Mouse (Mus musculus): Measurements from ENCODE around the gene Smarcb1. TPM values are rescaled to one million over a fixed set of nuclear protein-coding genes. Genes with fewer than 3 reads are reported as not detected.

Smarcb1 gene
- polyA plus RNA-seq, 1 experiment, result 71.1 TPM

DNA sequence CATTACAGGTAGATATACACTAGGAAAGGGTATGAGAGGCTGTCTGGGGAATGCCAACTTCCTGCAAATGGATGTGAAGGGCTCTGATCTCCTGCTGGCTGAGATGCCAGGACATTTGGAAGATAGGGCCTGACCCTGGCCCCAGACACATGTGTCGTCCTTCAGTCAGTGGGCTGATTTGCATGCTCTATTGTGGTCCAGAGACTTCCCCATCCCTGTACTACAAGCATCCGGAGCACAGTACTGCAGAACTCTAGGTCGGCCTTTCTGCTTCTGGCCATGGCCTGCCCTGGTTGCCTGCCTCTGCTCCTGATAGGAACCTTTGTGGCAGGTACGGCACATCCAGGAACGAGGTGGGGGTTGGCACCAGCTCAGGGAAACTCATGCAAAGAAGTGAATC, 26.7 kb upstream of the Smarcb1 start:
- no peaks in the 10 kb centered on the region for H3K36me3 ChIP-seq (ENCODE audit: control insufficient read depth, insufficient read depth, low read length, poor library complexity, severe bottlenecking)
- TF ChIP-seq CTCF (IDR thresholded peaks at IDR 0.05; ENCODE audit: low read depth, low read length), result no peak
- H3K4me1 ChIP-seq (ENCODE audit: control insufficient read depth, insufficient read depth, low read length), result peaks cover 5% of the 10 kb centered on the region
- no peak overlapping the region for H3K4me3 ChIP-seq (ENCODE audit: low read depth, low read length)
- no peaks in the 10 kb centered on the region for H3K9me3 ChIP-seq (replicated peaks; ENCODE audit: control insufficient read depth, insufficient read depth, low read length, poor library complexity, severe bottlenecking)
- H3K9ac ChIP-seq (ENCODE audit: low read depth, poor library complexity, severe bottlenecking), result no peak overlapping the region
- no peak overlapping the region for H3K27ac ChIP-seq (ENCODE audit: insufficient read depth, low read length)
- no peaks in the 10 kb centered on the region for H3K27me3 ChIP-seq (ENCODE audit: control insufficient read depth, insufficient read depth, low read length, poor library complexity, severe bottlenecking)

DNA sequence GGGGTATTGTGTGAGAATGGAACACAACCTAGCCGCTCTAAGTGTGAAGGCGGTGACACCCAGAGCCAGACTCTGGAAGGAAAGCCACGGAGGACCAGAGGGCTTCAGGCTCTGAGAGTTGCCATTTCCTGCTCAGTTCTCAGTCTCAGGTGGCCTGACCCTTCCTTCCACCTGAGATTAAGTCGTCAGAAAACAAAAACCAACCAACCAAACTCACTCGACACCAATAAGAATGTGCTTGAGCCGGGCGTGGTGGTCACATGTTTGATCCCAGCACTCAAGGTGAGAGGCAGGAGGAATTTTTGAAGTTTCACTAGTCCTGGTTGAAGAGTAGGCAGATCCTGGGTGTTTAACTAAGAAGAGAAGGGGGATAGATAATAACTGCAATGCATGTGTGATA, 24.5 kb upstream of the Smarcb1 start:
- Histone ChIP-seq H3K36me3 (ENCODE audit: control insufficient read depth, insufficient read depth, low read length, poor library complexity, severe bottlenecking) (no peaks in the 10 kb centered on the region), H3K4me3 (ENCODE audit: low read depth, low read length) (no peak overlapping the region), H3K9me3 (replicated peaks; ENCODE audit: control insufficient read depth, insufficient read depth, low read length, poor library complexity, severe bottlenecking) (no peaks in the 10 kb centered on the region), H3K4me1 (ENCODE audit: control insufficient read depth, insufficient read depth, low read length) (peaks cover 5% of the 10 kb centered on the region), H3K27me3 (ENCODE audit: control insufficient read depth, insufficient read depth, low read length, poor library complexity, severe bottlenecking) (no peaks in the 10 kb centered on the region), H3K27ac (ENCODE audit: insufficient read depth, low read length) (no peak overlapping the region), H3K9ac (ENCODE audit: low read depth, poor library complexity, severe bottlenecking) (no peak overlapping the region)
- no peak for TF ChIP-seq CTCF (IDR thresholded peaks at IDR 0.05; ENCODE audit: low read depth, low read length)
- TF ChIP-seq EP300 (IDR thresholded peaks at IDR 0.05; ENCODE audit: insufficient read depth, low read depth, low read length), result no peak
- TF ChIP-seq POLR2A (IDR thresholded peaks at IDR 0.05; ENCODE audit: insufficient read depth, low read length), result no peak

DNA sequence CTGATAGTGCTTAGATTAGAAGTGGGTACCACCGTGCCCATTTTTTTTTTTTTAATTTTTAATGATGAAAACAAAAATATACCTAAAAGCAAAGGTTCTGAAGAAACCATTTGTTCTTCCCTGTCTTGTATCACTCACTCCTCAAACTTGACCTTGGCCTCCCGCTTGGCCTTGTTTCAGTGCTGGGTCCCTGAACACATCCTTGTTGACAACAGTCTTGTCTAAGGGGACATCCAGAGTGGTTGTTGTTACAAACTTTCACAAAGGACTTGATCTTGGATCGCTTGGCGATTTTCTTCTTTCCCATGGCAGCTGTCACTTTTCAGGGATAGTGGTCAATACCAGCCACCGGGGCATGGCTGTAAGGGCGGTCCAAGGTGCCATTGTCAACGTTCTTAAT, 23.8 kb upstream of the Smarcb1 start:
- Histone ChIP-seq H3K36me3 (ENCODE audit: control insufficient read depth, insufficient read depth, low read length, poor library complexity, severe bottlenecking) (no peaks in the 10 kb centered on the region), H3K27me3 (ENCODE audit: control insufficient read depth, insufficient read depth, low read length, poor library complexity, severe bottlenecking) (no peaks in the 10 kb centered on the region), H3K9me3 (replicated peaks; ENCODE audit: control insufficient read depth, insufficient read depth, low read length, poor library complexity, severe bottlenecking) (no peaks in the 10 kb centered on the region), H3K27ac (ENCODE audit: insufficient read depth, low read length) (no peak overlapping the region), H3K4me1 (ENCODE audit: control insufficient read depth, insufficient read depth, low read length) (peaks cover 9% of the 10 kb centered on the region), H3K9ac (ENCODE audit: low read depth, poor library complexity, severe bottlenecking) (no peak overlapping the region), H3K4me3 (ENCODE audit: low read depth, low read length) (no peak overlapping the region)
- TF ChIP-seq POLR2A (IDR thresholded peaks at IDR 0.05; ENCODE audit: insufficient read depth, low read length) (no peak), EP300 (IDR thresholded peaks at IDR 0.05; ENCODE audit: insufficient read depth, low read depth, low read length) (no peak), CTCF (IDR thresholded peaks at IDR 0.05; ENCODE audit: low read depth, low read length) (no peak)

DNA sequence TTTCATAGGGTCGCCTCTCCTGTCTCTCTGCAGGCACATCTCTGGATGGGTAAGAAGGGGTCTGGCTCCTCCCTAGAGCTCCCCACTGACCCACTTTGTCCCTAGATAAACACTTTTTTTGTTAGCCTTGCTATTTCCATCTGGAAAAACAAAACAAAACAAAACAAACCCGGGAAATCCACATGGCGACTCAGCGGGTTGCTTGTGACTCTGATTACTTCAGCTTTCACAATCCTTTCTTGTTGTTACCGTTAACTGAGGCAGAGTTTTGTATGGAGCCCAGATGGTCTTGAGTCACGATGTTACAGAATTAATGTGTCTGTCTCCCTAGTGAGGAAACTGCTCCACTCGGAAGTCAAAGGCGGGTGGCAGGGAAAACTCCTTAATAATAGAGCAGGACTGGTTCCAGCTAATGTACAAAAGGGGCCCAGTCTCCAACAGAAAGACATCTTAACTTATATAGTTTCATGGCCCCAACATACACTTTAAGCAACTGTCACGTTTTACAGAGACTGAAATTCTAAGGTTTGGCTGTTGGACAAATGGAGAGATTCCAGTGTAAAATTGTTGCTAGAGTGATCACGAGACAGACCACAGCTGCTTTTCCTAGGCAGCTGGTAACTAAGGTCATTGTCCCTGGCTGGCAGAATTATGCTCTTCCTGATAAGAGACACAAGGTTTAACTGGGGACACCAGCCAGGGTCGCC, 22.8 kb upstream of the Smarcb1 start:
- Histone ChIP-seq H3K9ac (ENCODE audit: low read depth, poor library complexity, severe bottlenecking) (no peak overlapping the region), H3K4me3 (ENCODE audit: low read depth, low read length) (no peak overlapping the region), H3K27ac (ENCODE audit: insufficient read depth, low read length) (no peak overlapping the region), H3K36me3 (ENCODE audit: control insufficient read depth, insufficient read depth, low read length, poor library complexity, severe bottlenecking) (no peaks in the 10 kb centered on the region), H3K4me1 (ENCODE audit: control insufficient read depth, insufficient read depth, low read length) (peaks cover 4% of the 10 kb centered on the region), H3K27me3 (ENCODE audit: control insufficient read depth, insufficient read depth, low read length, poor library complexity, severe bottlenecking) (no peaks in the 10 kb centered on the region), H3K9me3 (replicated peaks; ENCODE audit: control insufficient read depth, insufficient read depth, low read length, poor library complexity, severe bottlenecking) (no peaks in the 10 kb centered on the region)
- no peak for TF ChIP-seq CTCF (IDR thresholded peaks at IDR 0.05; ENCODE audit: low read depth, low read length)
- no peak for TF ChIP-seq POLR2A (IDR thresholded peaks at IDR 0.05; ENCODE audit: insufficient read depth, low read length)
- no peak for TF ChIP-seq EP300 (IDR thresholded peaks at IDR 0.05; ENCODE audit: insufficient read depth, low read depth, low read length)

DNA sequence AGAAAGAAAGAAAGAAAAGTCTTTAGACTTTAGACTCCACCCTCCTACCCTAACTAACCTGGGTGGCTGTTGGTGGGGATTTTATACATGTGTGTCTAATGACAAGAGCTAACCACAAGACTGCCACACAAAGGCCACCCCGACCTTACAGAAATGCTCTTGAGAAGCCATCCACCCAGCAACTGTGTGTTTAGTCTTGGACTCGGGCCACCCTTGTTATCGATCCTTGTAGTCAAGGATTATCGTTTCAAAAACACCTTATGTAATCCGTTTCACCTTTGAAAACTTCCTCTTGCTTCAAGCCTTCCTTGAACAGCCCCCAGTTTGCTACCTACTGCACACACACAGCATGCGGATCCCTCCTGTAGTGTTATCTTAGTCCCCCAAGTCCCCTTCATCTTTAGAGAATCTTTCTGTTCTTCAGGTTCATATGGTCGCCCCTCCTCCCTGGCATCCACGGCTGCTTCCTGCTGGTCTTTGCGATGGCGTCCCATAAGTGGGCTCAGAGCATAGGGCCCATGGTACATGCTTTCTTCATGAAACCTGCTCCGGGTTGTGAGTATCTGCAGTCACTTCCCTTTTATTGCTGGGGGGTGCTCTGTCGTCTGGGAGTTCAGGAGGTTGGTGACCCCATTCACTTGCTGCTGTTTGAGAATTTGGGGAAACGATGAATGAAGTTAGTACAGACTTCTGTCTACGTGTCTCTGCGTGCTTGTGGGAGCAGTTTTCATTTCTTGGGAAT, 21.5 kb upstream of the Smarcb1 start, which contains the start of gene Vpreb3:
Gene Vpreb3 (plus strand): TSS at position 322 of the 742 bp plus-strand sequence.
- H3K4me3 ChIP-seq (ENCODE audit: low read depth, low read length), result no peak within 1 kb of the TSS
- no peaks in the 10 kb centered on the region for H3K27me3 ChIP-seq (ENCODE audit: control insufficient read depth, insufficient read depth, low read length, poor library complexity, severe bottlenecking)
- H3K27ac ChIP-seq (ENCODE audit: insufficient read depth, low read length), result no peak within 1 kb of the TSS
- H3K36me3 ChIP-seq (ENCODE audit: control insufficient read depth, insufficient read depth, low read length, poor library complexity, severe bottlenecking), result 0 out of 2 replicates have a peak, but pooled peaks cover 5% of the 10 kb centered on the region
- H3K9me3 ChIP-seq (replicated peaks; ENCODE audit: control insufficient read depth, insufficient read depth, low read length, poor library complexity, severe bottlenecking), result no peaks in the 10 kb centered on the region
- no peak within 1 kb of the TSS for H3K9ac ChIP-seq (ENCODE audit: low read depth, poor library complexity, severe bottlenecking)
- H3K4me1 ChIP-seq (ENCODE audit: control insufficient read depth, insufficient read depth, low read length), result peaks cover 4% of the 10 kb centered on the region
- no peak for TF ChIP-seq CTCF (IDR thresholded peaks at IDR 0.05; ENCODE audit: low read depth, low read length)
- TF ChIP-seq POLR2A (IDR thresholded peaks at IDR 0.05; ENCODE audit: insufficient read depth, low read length), result no peak
- TF ChIP-seq EP300 (IDR thresholded peaks at IDR 0.05; ENCODE audit: insufficient read depth, low read depth, low read length), result no peak
